Comparison of ENCODE assay signal across 29 mouse cellular contexts in genomic region chr6:52020276-52020675, GRCm38 (mm10).
"Had no signal": no experiment of that assay in that cellular context is flagged by ENCODE, and none has a peak within 500 bp of the region (broad histone marks: within the 10 kb centered on the region; RNA-seq: fewer than 3 reads in every experiment).

No protein-coding gene starts in this region.

- H3K4me1 ChIP-seq: limb, embryonic 10.5 days; limb, embryonic 12.5 days; limb, embryonic 13.5 days; limb, embryonic 15.5 days; liver, embryonic 15.5 days; lung, embryonic 15.5 days; midbrain, embryonic 10.5 days; midbrain, embryonic 12.5 days; midbrain, embryonic 13.5 days; midbrain, embryonic 15.5 days had no signal

- H3K27ac ChIP-seq: limb, embryonic 10.5 days; limb, embryonic 12.5 days; limb, embryonic 13.5 days; limb, embryonic 15.5 days; liver, embryonic 12.5 days; liver, embryonic 13.5 days; liver, embryonic 14.5 days; liver, embryonic 15.5 days; lung, embryonic 15.5 days; macrophage; midbrain, embryonic 10.5 days; midbrain, embryonic 12.5 days; midbrain, embryonic 13.5 days; midbrain, embryonic 15.5 days had no signal

- H3K4me3 ChIP-seq: limb, embryonic 10.5 days; limb, embryonic 12.5 days; limb, embryonic 13.5 days; limb, embryonic 15.5 days; liver, embryonic 12.5 days; liver, embryonic 13.5 days; liver, embryonic 15.5 days; lung, embryonic 15.5 days; megakaryocyte, embryonic 14.5 days; midbrain, embryonic 10.5 days; midbrain, embryonic 12.5 days; midbrain, embryonic 13.5 days; midbrain, embryonic 15.5 days; myocyte had no signal

- H3K36me3 ChIP-seq: limb, embryonic 10.5 days; limb, embryonic 12.5 days; limb, embryonic 13.5 days; limb, embryonic 15.5 days; liver, embryonic 12.5 days; liver, embryonic 13.5 days; liver, embryonic 15.5 days; lung, embryonic 15.5 days; midbrain, embryonic 10.5 days; midbrain, embryonic 12.5 days; midbrain, embryonic 13.5 days; midbrain, embryonic 15.5 days had no signal

- H3K4me2 ChIP-seq: limb, embryonic 12.5 days; limb, embryonic 13.5 days; limb, embryonic 15.5 days; liver, embryonic 11.5 days; liver, embryonic 12.5 days; liver, embryonic 13.5 days; liver, embryonic 15.5 days; lung, embryonic 14.5 days; lung, embryonic 15.5 days; midbrain, embryonic 11.5 days; midbrain, embryonic 12.5 days; midbrain, embryonic 13.5 days; midbrain, embryonic 15.5 days had no signal

- H3K9me3 ChIP-seq: limb, embryonic 10.5 days; limb, embryonic 13.5 days; limb, embryonic 15.5 days; liver, embryonic 12.5 days; liver, embryonic 13.5 days; liver, embryonic 15.5 days; lung, embryonic 15.5 days; megakaryocyte, embryonic 14.5 days; midbrain, embryonic 10.5 days; midbrain, embryonic 12.5 days; midbrain, embryonic 13.5 days; midbrain, embryonic 15.5 days had no signal

- H3K9ac ChIP-seq: limb, embryonic 12.5 days; limb, embryonic 13.5 days; limb, embryonic 15.5 days; liver, embryonic 12.5 days; liver, embryonic 13.5 days; liver, embryonic 14.5 days; liver, embryonic 15.5 days; liver, postnatal 0 days; lung, embryonic 14.5 days; lung, embryonic 15.5 days; midbrain, embryonic 12.5 days; midbrain, embryonic 13.5 days; midbrain, embryonic 15.5 days had no signal

- H3K27me3 ChIP-seq: limb, embryonic 12.5 days; limb, embryonic 13.5 days; limb, embryonic 15.5 days; liver, embryonic 12.5 days; liver, embryonic 13.5 days; liver, embryonic 15.5 days; lung, embryonic 15.5 days; megakaryocyte, embryonic 14.5 days; midbrain, embryonic 12.5 days; midbrain, embryonic 15.5 days had no signal

- DNase-seq: left cerebral cortex, postnatal 4 days; liver; liver, embryonic 13.5 days; liver, postnatal 0 days; lung, adult 18-20 months; lung, adult 2 months; lung, embryonic 14.5 days; lung, postnatal 10 days; lung, postnatal 14 days; lung, postnatal 36 days; lung, postnatal 4 days; midbrain, embryonic 14.5 days had no signal
